Mouse (Mus musculus) thymus, postnatal 10 days (tissue): ENCODE measurements around the gene Mtch1.
"Not testable (repeated sequence)": the region's sequence is repeated elsewhere in the genome, so short reads cannot be mapped to it uniquely, and the experiment has no call there.

ENCODE experiments used
- DNase-seq, 2 experiments: peaks; one replicate each; pipeline ENCODE4 v3.0.0; 2021; ENCODE audit warnings: low spot score in 2 of 2

Mtch1 gene

GRCm38 (mm10) chr17:29361982-29362691 lies 14.4 kb upstream of the Mtch1 start:
- DNase-seq, result peak in 1 of 2 experiments; percentile 55

GRCm38 (mm10) chr17:29360761-29361221 lies 13.1 kb upstream of the Mtch1 start, which contains the start of gene Fgd2:
Gene Fgd2, plus strand, starts transcription at chr17:29360914.
- DNase-seq, result no peak

- DNase-seq, result no peak
These were observed 11.2 kb upstream of the Mtch1 start for GRCm38 (mm10) chr17:29358928-29359327.

- no peak for DNase-seq
These were observed 9.1 kb upstream of the Mtch1 start for GRCm38 (mm10) chr17:29356882-29357281.

GRCm38 (mm10) chr17:29356479-29356856 lies 8.7 kb upstream of the Mtch1 start:
- no peak for DNase-seq

GRCm38 (mm10) chr17:29355841-29356478 lies 8.2 kb upstream of the Mtch1 start:
- no peak for DNase-seq

- no peak for DNase-seq
These were observed 7.7 kb upstream of the Mtch1 start for GRCm38 (mm10) chr17:29355461-29355840.

- DNase-seq, result not testable (repeated sequence)
These were observed 3.3 kb upstream of the Mtch1 start for GRCm38 (mm10) chr17:29351056-29351455.

- no peak for DNase-seq
These were observed 1.3 kb upstream of the Mtch1 start for GRCm38 (mm10) chr17:29348996-29349395.

- DNase-seq, result peak; percentile 45 to 47
These were observed 549 bp downstream of the Mtch1 start for GRCm38 (mm10) chr17:29347126-29347644.

- DNase-seq, result no peak
These were observed 1.1 kb downstream of the Mtch1 start for GRCm38 (mm10) chr17:29346496-29347125.

GRCm38 (mm10) chr17:29345272-29345671 lies 2.5 kb downstream of the Mtch1 start:
- DNase-seq, result no peak

GRCm38 (mm10) chr17:29343241-29343640 lies 4.5 kb downstream of the Mtch1 start:
- DNase-seq, result no peak

GRCm38 (mm10) chr17:29342010-29342910 lies 5.5 kb downstream of the Mtch1 start:
- no peak for DNase-seq

GRCm38 (mm10) chr17:29341591-29342003 lies 6.1 kb downstream of the Mtch1 start:
- peak; percentile 49 to 53 for DNase-seq

- no peak for DNase-seq
These were observed 7.1 kb downstream of the Mtch1 start for GRCm38 (mm10) chr17:29340406-29341261.

- no peak for DNase-seq
These were observed 8.5 kb downstream of the Mtch1 start for GRCm38 (mm10) chr17:29339170-29339768.

GRCm38 (mm10) chr17:29337979-29338823 lies 9.5 kb downstream of the Mtch1 start:
- peak; percentile 62 to 70 for DNase-seq
